Mouse (Mus musculus) megakaryocyte-erythroid progenitor cell, adult 5-6 weeks (primary cell): Measurements from ENCODE around the gene St6gal1. TPM values are rescaled to one million over a fixed set of nuclear protein-coding genes. Genes with fewer than 3 reads are reported as not detected.

Experiments
- ATAC-seq: replicated peaks from 2 replicates; pipeline ENCODE4 v1.8.0; 2016; ENCODE audit warnings: mild to moderate bottlenecking, inconsistent platforms; ENCODE audit not compliant: severe bottlenecking, poor library complexity, low FRiP score, low TSS enrichment
- total RNA-seq, 2 experiments: library from RNA; stranded (forward) in 1 of 2; stranded (reverse) in 1 of 2; fragments of 200-1000, 215-1000 nt in 1 of 2; fragments of >200 nt in 1 of 2; fragmentation: Nextera tagmentation in 1 of 2; gene quantifications; 2 replicates each; pipeline ENCODE4 v1.2.3; 2014 to 2017

Gene St6gal1
- total RNA-seq, 2 experiments from 2014 or later = 5.0 TPM; not detected in 1

- ATAC-seq = no peak
Measured at GRCm38 (mm10) chr16:23287312-23288040, 62.9 kb downstream of the St6gal1 start.

GRCm38 (mm10) chr16:23288103-23288502 lies 63.6 kb downstream of the St6gal1 start:
- no peak for ATAC-seq

GRCm38 (mm10) chr16:23289424-23289823 lies 64.9 kb downstream of the St6gal1 start:
- ATAC-seq = no peak

GRCm38 (mm10) chr16:23290171-23290570 lies 65.6 kb downstream of the St6gal1 start:
- no peak for ATAC-seq

DNA sequence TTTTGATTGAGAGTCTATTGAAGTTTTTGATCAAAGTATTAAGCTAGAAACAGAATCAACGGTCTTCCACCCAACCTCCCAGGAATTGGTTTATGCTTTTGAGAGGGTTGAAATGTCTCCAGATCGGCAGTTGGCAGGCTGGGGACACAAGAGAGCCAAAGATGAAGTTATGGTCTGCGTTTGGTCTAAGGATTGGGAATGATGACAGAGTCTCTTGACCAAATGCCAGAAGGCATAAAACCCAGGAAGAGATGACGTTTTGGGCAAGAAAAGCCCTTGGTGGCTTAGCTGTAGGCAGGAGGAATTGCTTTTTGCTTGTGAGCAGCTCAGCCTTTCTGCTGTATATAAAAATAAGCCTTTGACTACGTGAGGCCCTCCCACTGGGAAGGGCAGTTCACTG lies 67.0 kb downstream of the St6gal1 start:
- no peak for ATAC-seq

DNA sequence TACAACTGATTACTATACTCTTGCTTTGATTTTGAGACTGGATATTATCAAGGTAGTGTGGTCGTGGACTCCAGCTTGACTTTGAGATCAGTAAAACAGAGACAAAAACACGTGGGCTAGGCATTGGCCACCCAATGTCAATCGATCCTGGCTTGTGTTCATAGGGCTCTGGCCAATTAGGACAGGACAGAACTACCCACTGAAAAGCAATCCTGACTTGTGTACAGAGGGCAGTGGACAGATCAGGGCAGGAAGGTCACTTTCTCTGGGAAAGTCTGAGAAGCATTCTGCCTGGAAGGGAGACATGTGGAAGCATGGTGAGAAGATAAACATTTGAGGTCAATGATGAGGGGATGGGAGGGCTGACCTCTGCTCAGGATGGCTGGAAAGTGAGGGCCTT lies 69.7 kb downstream of the St6gal1 start:
- no peak for ATAC-seq

DNA sequence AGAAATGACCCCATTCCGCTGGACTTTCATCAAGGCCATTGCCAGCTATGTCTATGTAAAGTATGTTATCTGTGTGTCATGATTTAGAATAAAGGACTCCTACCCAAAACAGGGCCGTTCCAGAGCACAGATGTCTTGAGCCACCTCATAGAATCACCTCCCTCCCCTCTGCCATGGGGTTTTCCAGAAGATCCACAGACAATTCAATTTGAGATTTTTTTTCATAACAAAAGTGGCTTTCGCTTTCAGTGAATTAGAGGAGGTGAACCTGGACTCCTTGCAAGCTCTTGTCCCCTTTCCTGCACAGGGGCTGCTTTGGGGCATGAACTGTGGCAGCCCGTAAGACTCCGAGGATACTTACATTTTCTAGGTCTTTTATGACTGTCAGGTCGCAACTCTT lies 70.2 kb downstream of the St6gal1 start:
- ATAC-seq = no peak

- ATAC-seq = no peak
Measured at GRCm38 (mm10) chr16:23295720-23296119, 71.2 kb downstream of the St6gal1 start.

GRCm38 (mm10) chr16:23296721-23297120 lies 72.2 kb downstream of the St6gal1 start:
- ATAC-seq = no peak

DNA sequence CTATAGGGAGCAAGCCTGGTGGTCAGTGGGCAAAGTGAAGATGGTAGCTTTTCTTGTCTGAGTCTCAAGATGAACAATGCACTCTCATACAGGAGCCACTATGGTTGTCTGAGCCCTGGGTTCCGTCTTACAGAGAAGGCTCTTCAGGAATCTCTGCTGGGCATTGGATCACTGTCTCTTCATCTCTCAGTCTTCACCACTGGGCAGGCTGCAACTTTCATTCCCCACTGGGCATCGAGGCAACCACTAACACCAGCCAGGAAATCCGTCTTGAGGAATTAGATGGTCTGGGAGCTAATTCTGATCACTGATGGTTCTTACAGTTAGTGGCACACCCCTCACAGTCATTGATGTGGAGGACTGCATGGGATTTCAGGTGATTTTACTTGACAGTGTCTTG lies 73.9 kb downstream of the St6gal1 start:
- no peak for ATAC-seq

GRCm38 (mm10) chr16:23298911-23299310 lies 74.4 kb downstream of the St6gal1 start:
- no peak for ATAC-seq

- no peak for ATAC-seq
Measured at GRCm38 (mm10) chr16:23299904-23300740, 75.6 kb downstream of the St6gal1 start.

- ATAC-seq = no peak
Measured at GRCm38 (mm10) chr16:23301762-23302161, 77.2 kb downstream of the St6gal1 start.

DNA sequence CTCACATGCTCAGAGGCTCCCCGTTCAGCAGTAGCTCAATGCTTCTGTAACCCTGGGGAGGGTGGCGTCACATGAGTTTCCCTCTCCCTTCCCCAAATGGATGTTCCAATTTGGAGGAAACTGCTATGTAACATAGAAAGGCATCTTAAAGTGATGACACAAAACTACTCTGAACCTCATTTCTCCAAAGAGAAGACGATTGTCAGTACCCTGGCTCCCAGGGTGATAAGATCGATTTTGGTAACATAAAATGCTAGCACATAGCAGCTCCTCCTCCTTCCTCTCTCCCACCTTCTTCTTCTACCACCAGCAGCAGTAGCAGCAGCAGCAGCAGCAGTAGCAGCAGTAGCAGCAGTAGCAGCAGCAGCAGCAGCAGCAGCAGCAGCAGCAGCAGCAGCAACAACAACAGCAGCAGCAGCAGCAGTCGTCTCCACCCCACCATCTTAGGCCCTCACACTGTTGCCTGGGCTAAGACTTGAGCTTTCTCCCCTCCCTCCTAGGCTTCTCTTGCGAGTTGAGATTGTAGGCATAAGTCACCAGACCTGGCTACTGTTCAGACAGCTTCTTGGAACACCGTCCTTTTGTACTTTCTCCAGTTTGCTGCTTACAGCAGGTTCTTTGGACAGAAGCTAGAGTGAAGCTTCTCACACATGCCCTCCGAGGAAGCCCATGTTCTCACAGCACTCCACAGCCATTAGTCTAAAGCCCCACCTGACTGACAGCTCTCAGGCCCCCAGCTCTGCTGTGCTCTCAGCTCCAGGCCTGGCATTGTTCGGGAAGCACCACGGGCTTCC lies 81.5 kb downstream of the St6gal1 start:
- no peak for ATAC-seq

DNA sequence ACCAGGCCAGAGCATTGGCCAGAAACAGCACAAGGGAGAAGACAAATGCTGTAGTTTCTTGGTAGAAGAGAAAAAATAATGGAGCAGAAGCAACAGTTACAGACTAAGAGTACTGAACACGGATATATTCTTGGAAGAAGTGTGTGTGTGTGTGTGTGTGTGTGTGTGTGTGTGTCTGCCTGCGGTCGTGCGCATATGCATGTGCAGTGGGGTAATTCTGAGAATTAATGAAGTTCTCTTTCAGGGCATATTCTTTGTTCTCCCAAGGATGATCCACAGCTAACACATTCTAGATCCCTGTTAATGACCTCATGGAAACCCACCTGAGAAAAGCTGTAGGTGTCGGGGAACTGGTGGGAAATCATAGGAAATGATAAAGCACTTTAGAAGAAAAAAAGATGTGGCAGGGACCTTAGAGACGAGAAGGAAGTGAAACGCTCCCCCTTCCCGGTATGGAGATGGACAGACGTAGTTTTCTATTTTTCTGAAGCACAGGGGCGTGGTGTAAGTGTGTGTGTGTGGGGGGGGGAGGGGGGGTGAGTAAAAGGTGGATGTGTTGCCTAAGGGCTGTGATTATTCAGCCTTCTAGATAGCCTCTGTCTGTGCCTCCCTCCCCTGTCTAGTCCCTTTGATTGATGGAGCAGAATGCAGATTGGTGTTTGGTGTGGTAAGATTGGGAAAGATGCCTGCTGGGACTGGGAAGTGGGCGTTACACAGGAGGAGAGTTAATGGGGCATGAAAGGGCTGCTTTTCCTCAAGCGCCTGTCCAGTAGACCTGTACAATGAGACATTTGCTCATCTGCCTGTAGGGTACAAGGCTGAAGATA lies 82.8 kb downstream of the St6gal1 start:
- no peak for ATAC-seq

GRCm38 (mm10) chr16:23308012-23308554 lies 83.5 kb downstream of the St6gal1 start:
- no peak for ATAC-seq

- no peak for ATAC-seq
Measured at GRCm38 (mm10) chr16:23309080-23309479, 84.5 kb downstream of the St6gal1 start.

GRCm38 (mm10) chr16:23312604-23313003 lies 88.1 kb downstream of the St6gal1 start:
- no peak for ATAC-seq

DNA sequence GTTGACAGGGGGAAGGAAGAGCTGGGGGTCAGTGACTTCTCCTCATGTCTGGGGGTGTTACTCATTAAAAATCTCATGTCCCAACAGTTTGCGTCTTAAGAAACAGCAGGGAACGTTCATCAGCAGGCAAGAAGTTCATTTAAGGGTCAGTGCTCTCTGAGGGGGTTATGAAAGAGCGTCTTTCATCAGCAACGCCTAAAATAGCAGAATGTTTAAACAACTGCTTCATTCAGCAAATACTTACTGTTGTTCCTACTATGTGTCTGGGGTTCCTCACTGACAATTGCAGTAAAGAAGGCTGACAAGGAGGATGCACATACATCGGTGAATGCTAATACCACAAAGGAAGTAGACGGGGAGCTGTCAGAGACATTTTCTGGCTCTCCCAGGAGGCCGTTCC lies 90.2 kb downstream of the St6gal1 start:
- no peak for ATAC-seq
